Mouse (Mus musculus) embryonic fibroblast, embryonic 13.5 days (primary cell): Measurements from ENCODE around the gene Bace2.

Experiments used
- CTCF ChIP-seq: IDR thresholded peaks from 2 replicates; pipeline ENCODE4 v1.5.1; 2011; ENCODE audit warnings: mild to moderate bottlenecking, control low read depth, low read length, moderate library complexity, borderline replicate concordance; ENCODE audit not compliant: insufficient read depth
- POLR2A ChIP-seq: IDR thresholded peaks from 2 replicates; pipeline ENCODE4 v1.6.1; 2011; ENCODE audit warnings: low read depth, mild to moderate bottlenecking, control low read depth, low read length, moderate library complexity

DNA sequence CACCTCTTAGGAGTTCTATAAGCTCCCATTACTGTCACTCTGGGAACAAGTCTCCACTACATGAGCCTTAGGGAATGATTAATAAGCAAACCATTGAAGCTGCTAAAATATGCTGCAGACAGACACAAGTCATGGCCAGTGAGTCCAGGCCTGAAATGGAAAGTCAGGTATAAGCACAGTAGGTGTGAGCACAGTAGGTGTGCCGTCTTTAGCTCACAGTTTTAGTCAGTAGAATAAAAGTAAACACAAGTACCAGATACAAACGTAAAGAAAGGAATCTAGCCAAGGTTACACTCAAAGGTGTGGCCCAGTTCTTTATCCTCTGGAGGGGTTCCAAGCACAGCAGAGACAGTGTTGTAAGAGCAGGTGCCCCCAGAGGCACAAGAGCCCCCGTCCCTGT is 110.9 kb downstream of the Bace2 start:
- TF ChIP-seq POLR2A, result no peak
- no peak for TF ChIP-seq CTCF
